Mouse (Mus musculus) spleen, adult 10 weeks (tissue): ENCODE results near the gene Cyp2f2. TPM values are rescaled to one million over a fixed set of nuclear protein-coding genes. Genes with fewer than 3 reads are reported as not detected.

Experiments
- polyA plus RNA-seq: library from polyadenylated mRNA; stranded (reverse); fragments of 350-450 nt; fragmentation: Illumina TruSeq; extraction: RNeasy Lipid Tissue Mini Kit (QIAGEN cat#74804); gene quantifications from one replicate; pipeline ENCODE4 v1.2.3, GENCODE M21; 2015; ENCODE audit warnings: low replicate concordance; ENCODE audit not compliant: insufficient read depth

Gene Cyp2f2
- polyA plus RNA-seq = not detected

DNA sequence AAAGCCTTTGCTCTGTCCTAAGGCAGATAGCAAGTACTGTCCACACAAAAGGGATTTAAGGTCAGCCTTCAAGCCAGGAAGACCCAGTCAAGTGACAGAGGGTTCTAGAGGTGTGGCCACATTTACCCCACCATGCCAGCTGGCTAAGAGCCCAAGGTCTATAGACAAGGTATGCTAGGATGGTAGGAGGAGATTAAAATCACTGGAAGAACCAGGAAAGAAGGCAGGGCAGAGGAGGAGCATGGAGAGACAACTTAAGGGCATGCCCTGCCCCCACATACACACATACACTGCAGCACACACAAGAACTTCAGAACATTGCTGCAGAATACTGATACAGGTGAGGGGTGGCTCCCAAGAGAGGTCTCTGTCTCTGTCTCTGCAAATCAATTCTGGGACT is at the start of gene Cyp2f2:
Cyp2f2 (plus strand) TSS at position 234 of the 400 bp plus-strand sequence.

DNA sequence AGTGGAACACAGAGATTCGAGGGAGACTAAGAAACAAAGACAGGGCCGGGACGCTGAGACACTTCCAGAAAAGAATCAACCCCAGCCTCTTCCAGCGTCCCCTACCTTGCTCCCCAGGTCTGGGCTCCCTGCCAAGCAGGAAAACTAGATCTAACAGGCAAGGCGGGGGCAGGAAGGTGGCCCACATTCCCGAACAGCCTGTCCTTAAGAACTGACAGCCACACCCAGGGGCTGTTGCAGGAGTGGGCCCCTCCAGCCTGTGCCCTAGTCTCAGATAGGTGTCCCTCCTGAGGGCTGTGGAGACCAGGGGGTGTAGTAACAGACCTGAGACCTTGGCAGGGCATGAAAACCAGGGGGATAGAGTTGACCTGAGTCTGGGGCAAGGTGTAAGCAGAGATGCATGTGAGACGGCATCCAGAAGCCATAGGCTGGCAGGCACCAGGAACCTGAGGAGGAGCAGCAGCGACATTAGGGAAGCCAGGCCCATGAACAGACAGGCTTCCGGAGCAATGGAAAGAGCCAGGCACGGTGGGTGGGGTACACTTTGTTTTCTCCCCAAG is 33.6 kb downstream of the Cyp2f2 start, which contains the start of gene Cyp2t4:
Cyp2t4 (plus strand) TSS at position 510 of the 560 bp plus-strand sequence.

DNA sequence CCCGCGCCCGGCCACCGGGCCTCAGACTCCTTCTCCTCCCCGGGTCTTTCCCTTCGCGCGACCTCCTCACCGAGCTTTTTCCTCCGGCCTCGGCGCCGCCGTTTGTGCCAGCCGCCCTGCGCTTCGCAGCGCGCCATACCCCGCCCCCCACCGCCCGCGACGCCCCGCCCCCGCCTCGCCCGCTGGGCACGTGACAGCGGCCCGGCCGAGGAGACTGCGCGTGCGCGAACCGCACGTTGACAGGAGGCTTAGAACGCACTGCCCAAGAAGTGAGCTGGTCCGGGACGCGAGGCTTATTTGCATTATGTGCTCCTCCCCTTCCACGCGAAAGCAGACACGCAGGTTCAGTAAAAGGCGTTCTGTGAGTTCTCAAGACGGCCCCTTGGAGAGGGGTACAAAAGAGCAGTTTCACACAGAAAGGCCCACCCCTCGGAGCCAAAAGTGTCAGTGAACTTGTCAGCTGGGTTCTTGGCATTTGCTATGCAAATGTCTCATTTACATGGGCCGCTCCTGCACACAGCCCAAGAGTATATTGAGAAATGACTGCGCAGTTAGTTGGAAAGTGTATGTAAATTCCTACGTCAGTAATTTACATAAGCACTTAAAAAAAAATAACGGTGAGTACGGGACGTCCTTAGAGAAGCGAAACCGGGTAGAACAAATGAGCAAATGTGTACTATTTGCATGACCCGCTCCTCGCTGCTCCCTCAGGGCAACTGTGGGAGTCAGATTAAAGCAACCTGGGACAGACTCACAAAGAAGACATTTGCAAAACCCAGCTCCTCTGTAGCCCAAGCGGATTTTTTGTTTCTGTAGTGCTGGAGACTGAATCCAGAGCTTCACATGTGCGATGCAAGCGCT is 47.1 kb downstream of the Cyp2f2 start, which contains the start of gene Egln2:
Egln2 (minus strand) TSS at position 189 of the 861 bp plus-strand sequence.

DNA sequence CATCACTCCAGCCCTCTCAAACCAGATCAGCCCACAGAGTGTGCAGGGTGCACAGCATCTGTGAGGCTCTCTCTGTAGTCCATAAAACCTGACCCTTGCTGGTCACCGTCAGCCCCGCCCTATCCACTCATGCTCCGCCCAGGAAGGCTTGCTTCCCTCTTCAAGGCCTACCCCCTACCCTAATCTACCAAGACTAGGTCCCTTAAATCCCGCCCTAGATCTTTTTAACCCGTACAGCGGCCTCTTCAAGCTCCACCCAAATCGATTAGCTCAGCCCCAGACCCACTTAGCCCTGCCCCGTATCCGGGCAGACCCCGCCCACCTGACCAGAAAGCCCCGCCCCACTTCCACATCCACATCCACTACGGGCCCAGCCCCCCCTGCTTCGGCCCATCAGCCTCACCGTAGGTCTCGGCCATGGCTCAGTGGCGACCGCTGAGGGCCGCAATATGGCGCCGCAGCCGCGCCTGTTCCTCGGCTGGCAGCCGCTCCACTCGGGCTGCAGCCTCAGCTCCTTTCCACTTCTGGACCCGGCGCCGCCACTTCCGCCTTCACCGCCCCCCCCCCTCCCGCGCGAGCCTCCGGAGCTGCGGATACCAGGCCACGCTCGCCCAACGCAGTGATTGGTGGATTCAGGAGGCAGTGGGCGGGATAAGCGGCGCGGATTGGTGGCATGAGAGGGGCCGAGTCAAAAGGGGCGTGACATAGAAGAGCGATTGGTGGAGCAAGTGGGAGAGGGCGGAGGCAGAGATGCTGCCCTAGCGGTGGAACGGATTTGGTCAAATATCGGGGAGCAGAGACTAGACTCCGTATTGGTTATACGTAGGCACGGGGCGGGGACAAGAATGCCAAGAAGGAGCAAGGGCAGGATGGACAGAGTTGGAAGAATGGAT is 58.9 kb downstream of the Cyp2f2 start, which contains the start of gene Rab4b:
Rab4b (minus strand) TSS at position 573 of the 893 bp plus-strand sequence.

DNA sequence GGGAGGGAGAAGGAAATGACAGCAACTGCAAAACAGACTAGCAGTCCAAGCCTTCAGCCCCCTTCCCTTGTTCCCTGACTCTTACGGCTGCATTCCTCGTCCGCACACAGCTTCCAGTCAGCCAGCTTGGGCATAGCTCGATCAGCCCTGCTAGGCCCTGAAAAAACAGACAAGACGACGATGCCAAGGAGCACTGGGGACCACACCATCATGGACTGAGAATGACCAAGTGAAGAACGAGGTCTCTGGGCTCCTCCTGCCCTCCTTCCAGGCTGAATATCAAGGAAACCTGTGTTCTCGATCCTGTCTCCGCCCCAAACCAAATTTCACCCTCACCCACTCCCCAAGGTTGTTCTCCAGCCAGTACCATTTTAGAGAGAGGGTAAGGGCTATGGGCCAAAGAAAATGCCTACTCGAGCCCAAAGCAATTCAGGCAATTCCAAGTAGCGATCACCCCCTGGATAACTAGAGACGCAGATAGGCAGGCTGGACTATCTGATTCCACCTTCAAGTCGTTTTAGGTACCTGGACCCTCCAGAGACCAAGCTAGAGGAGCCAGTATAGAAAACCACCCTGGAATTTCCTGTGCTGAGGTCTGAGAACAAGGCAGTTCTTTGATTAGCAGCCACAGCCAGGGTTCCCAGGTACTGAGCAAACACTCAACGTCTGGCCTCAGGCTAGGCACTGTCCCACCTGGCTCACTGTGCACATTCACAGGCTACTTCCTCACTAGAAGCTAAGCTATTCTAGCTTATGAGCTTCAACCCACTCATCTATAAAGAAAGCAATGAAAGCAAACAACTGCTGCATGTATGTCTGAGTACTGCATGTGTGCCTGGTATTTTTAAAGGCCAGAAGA is 61.4 kb downstream of the Cyp2f2 start, which contains the start of the genes Gm21983 and Mia:
Gm21983 (minus strand) TSS at position 250 of the 859 bp plus-strand sequence.
Mia (minus strand) TSS at position 321 of the 859 bp plus-strand sequence.

Other genes starting within 250 kb of the Cyp2f2 start
- not detected for gene Cyp2a22, start 180.5 kb upstream of the Cyp2f2 start, polyA plus RNA-seq
- not detected for gene Cyp2a12, start 90.8 kb upstream of the Cyp2f2 start, polyA plus RNA-seq
- not detected for gene Cyp2t4, start 33.8 kb downstream of the Cyp2f2 start, polyA plus RNA-seq
- gene Egln2, start 46.9 kb downstream of the Cyp2f2 start, polyA plus RNA-seq = 32.2 TPM
- 46.8 TPM for gene Rab4b, start 59.0 kb downstream of the Cyp2f2 start, polyA plus RNA-seq
- not detected for gene Gm21983, start 61.2 kb downstream of the Cyp2f2 start, polyA plus RNA-seq
- not detected for gene Mia, start 61.2 kb downstream of the Cyp2f2 start, polyA plus RNA-seq
- gene BC024978, start 75.9 kb downstream of the Cyp2f2 start, polyA plus RNA-seq = 8.4 TPM
- gene Snrpa, start 76.4 kb downstream of the Cyp2f2 start, polyA plus RNA-seq = 50.0 TPM
- gene Itpkc, start 108.8 kb downstream of the Cyp2f2 start, polyA plus RNA-seq = 4.7 TPM
- 7.5 TPM for gene Coq8b, start 113.1 kb downstream of the Cyp2f2 start, polyA plus RNA-seq
- 0.77 TPM for gene Numbl, start 138.5 kb downstream of the Cyp2f2 start, polyA plus RNA-seq
- gene Ltbp4, start 217.8 kb downstream of the Cyp2f2 start, polyA plus RNA-seq = 11.5 TPM
- 26.2 TPM for gene Shkbp1, start 236.1 kb downstream of the Cyp2f2 start, polyA plus RNA-seq
- gene Gm20479, start 237.5 kb downstream of the Cyp2f2 start, polyA plus RNA-seq = 19.3 TPM